Mouse (Mus musculus) testis, adult 2 months (tissue): ENCODE measurements around the gene AI597479. TPM values are rescaled to one million over a fixed set of nuclear protein-coding genes. Genes with fewer than 3 reads are reported as not detected.

Source experiments
- H3K27ac ChIP-seq: fragments of 200-500 bp; 2 replicates; pipeline ENCODE4 v1.5.1; 2012; ENCODE audit warnings: low read depth, low read length; ENCODE audit not compliant: control insufficient read depth, insufficient read depth
- H3K27me3 ChIP-seq: fragments of 200-500 bp; 2 replicates; pipeline ENCODE4 v1.6.1; 2012; ENCODE audit warnings: mild to moderate bottlenecking, low read length, moderate library complexity; ENCODE audit not compliant: control insufficient read depth, insufficient read depth
- H3K36me3 ChIP-seq: fragments of 200-500 bp; 2 replicates; pipeline ENCODE4 v1.6.1; 2012; ENCODE audit warnings: mild to moderate bottlenecking, low read length; ENCODE audit not compliant: control insufficient read depth, insufficient read depth
- H3K4me1 ChIP-seq: fragments of 200-500 bp; 2 replicates; pipeline ENCODE4 v1.6.1; 2012; ENCODE audit warnings: low read length; ENCODE audit not compliant: control insufficient read depth, insufficient read depth
- H3K4me3 ChIP-seq: fragments of 200-500 bp; 2 replicates; pipeline ENCODE4 v1.5.1; 2012; ENCODE audit warnings: low read depth, mild to moderate bottlenecking, low read length, moderate library complexity, mixed read lengths; ENCODE audit not compliant: control insufficient read depth
- CTCF ChIP-seq: fragments of 200-500 bp; IDR thresholded peaks from 2 replicates; pipeline ENCODE4 v1.5.1; 2012; ENCODE audit warnings: low read depth, mild to moderate bottlenecking, inconsistent platforms, low read length, moderate library complexity; ENCODE audit not compliant: control insufficient read depth, insufficient read depth, insufficient replicate concordance
- POLR2A ChIP-seq: fragments of 200-500 bp; IDR thresholded peaks from 2 replicates; pipeline ENCODE4 v1.6.1; 2012; ENCODE audit warnings: low read depth, mild to moderate bottlenecking, inconsistent platforms, low read length, moderate library complexity; ENCODE audit not compliant: control insufficient read depth
- polyA plus RNA-seq: library from polyadenylated mRNA; depleted of rRNA; stranded (reverse); fragments of >200 nt; gene quantifications from 2 replicates; pipeline ENCODE4 v1.2.3, GENCODE M21; 2012

AI597479 gene
- polyA plus RNA-seq, 1 experiment, result 10.7 TPM

- TF ChIP-seq POLR2A, result no peak
- peak; percentile 95 for TF ChIP-seq CTCF
- peaks cover 3% of the 10 kb centered on the region; the same call in 1 of the 2 replicates for H3K4me1 ChIP-seq
- no peak overlapping the region for H3K27ac ChIP-seq
- H3K27me3 ChIP-seq, result no peaks in the 10 kb centered on the region
- H3K4me3 ChIP-seq, result no peak overlapping the region
- H3K36me3 ChIP-seq, result no peaks in the 10 kb centered on the region
Observed at GRCm38 (mm10) chr1:43139587-43140266, 41.2 kb downstream of the AI597479 start.

GRCm38 (mm10) chr1:43141555-43141961 is 43.0 kb downstream of the AI597479 start:
- H3K4me1 ChIP-seq, result peaks cover 3% of the 10 kb centered on the region; the same call in 1 of the 2 replicates
- H3K27me3 ChIP-seq, result no peaks in the 10 kb centered on the region
- TF ChIP-seq POLR2A, result no peak
- TF ChIP-seq CTCF, result no peak
- H3K27ac ChIP-seq, result no peak overlapping the region
- H3K36me3 ChIP-seq, result no peaks in the 10 kb centered on the region
- no peak overlapping the region for H3K4me3 ChIP-seq

DNA sequence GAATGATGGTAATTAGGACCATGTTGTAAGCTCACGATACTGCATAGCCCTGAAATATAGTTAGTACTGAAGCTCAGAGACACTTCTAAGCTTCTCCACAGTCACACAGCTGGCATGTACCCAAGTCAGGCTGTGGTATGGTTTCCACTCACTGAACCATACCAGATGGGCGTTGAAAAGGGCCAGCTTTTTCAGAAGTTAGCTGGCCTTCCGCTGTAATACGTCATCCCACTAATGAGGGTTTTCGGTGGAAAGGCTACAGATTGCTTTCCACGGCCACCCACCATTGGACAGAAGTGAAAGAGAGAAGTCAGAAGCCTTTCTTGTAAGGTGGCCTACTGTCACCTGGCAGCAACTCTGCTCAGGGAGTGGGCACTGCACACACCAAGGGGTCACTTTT is 44.3 kb downstream of the AI597479 start:
- Histone ChIP-seq H3K4me1 (peaks cover 3% of the 10 kb centered on the region; the same call in 1 of the 2 replicates), H3K27me3 (no peaks in the 10 kb centered on the region), H3K27ac (no peak overlapping the region), H3K4me3 (no peak overlapping the region), H3K36me3 (no peaks in the 10 kb centered on the region)
- TF ChIP-seq CTCF (no peak), POLR2A (no peak)

GRCm38 (mm10) chr1:43143284-43143683 is 44.8 kb downstream of the AI597479 start:
- Histone ChIP-seq H3K27me3 (no peaks in the 10 kb centered on the region), H3K36me3 (no peaks in the 10 kb centered on the region), H3K4me1 (peaks cover 3% of the 10 kb centered on the region; the same call in 1 of the 2 replicates), H3K27ac (no peak overlapping the region), H3K4me3 (no peak overlapping the region)
- TF ChIP-seq CTCF, result no peak
- TF ChIP-seq POLR2A, result no peak

- Histone ChIP-seq H3K36me3 (no peaks in the 10 kb centered on the region), H3K4me1 (no peaks in the 10 kb centered on the region), H3K4me3 (no peak overlapping the region), H3K27ac (no peak overlapping the region), H3K27me3 (no peaks in the 10 kb centered on the region)
- no peak for TF ChIP-seq POLR2A
Observed at GRCm38 (mm10) chr1:43143791-43144190, 45.3 kb downstream of the AI597479 start.

DNA sequence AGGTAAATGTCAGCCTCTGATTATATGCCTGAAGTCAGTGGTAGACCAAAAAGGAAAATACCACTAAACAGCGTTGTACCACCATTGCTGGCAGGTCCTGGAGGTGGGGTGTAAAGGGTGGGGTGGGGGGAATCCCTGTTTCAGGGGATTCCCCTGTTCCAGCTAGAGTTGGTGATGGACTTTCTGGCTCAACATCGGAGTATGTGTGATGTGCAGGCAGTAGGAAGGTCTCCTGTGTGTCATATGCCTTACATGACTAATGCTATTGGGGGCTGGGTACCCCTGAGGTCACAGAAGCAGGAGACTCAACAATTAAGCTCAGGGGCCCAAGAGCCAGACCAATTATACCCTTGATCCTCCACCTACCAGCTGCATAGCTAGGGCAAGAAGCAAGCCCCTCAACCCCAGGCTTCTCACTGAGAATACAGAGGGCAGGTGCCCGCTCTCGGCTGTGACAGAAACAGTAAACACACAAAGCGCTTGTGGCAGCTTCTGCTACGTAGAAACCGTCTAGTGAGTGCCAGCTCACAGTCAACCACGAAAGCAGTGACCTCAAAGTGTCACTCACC is 45.9 kb downstream of the AI597479 start:
- no peak overlapping the region for H3K4me3 ChIP-seq
- H3K4me1 ChIP-seq, result no peaks in the 10 kb centered on the region
- TF ChIP-seq POLR2A, result no peak
- no peak for TF ChIP-seq CTCF

DNA sequence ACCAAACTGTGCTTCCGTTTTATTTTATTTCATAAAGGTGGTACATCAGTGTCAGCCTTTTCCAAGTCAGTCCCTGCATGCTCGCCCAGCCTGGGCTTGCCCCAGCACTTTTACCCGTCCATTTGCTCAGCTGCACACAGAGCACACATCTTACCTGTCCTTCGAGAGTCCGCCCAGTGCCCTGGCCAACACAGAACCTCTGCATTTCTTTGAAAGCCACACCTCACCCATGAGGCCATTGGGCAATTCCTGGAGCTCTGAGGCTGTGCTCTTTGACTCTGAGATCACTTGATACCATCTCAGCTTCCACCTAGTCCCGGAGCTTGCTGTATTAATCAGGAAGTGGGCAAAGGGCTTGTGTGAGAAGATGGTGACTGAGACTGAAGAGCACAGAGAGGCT is 46.9 kb downstream of the AI597479 start:
- Histone ChIP-seq H3K27me3 (no peaks in the 10 kb centered on the region), H3K4me3 (no peak overlapping the region), H3K36me3 (no peaks in the 10 kb centered on the region), H3K4me1 (no peaks in the 10 kb centered on the region), H3K27ac (no peak overlapping the region)
- TF ChIP-seq CTCF (no peak), POLR2A (no peak)

More for the DNA sequence above, 45.9 kb downstream of the AI597479 start:
- no peak overlapping the region for H3K27ac ChIP-seq
- H3K36me3 ChIP-seq, result no peaks in the 10 kb centered on the region
- H3K27me3 ChIP-seq, result no peaks in the 10 kb centered on the region
